Mouse (Mus musculus) induced T-regulatory cell, adult 2 months (primary cell): ENCODE measurements around the gene Rab8b.
"Not testable (repeated sequence)": the region's sequence is repeated elsewhere in the genome, so short reads cannot be mapped to it uniquely, and the experiment has no call there.

ENCODE experiments used
- DNase-seq: peaks from one replicate; pipeline ENCODE4 v3.0.0-alpha.2; 2012; ENCODE audit warnings: low read depth

The Rab8b gene

GRCm38 (mm10) chr9:66887301-66887902 lies 32.1 kb downstream of the Rab8b start:
- peak; percentile 43 for DNase-seq

DNA sequence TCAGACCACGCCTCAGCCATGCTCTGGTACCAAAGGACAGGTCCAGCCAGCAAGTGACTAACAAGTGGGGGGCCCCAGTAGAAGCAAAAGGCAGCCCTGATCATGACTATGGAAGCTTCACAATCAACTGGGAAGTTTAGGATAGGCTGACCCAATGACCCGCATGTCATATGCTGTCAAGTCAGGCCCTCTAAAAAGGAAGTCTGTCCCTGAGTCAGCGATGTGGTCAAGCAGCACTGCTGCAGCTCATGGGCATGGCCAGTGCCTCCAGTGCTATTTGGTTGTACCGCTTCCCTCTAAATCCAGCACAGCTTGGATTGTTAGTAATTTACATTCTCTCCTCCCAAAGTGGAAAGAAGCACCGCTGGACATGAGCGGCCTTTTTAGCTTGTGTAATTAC lies 32.7 kb downstream of the Rab8b start:
- DNase-seq, result peak; percentile 26

GRCm38 (mm10) chr9:66886366-66886765 lies 33.1 kb downstream of the Rab8b start:
- peak; percentile 32 for DNase-seq

GRCm38 (mm10) chr9:66884609-66885008 lies 34.9 kb downstream of the Rab8b start:
- DNase-seq, result peak; percentile 55

DNA sequence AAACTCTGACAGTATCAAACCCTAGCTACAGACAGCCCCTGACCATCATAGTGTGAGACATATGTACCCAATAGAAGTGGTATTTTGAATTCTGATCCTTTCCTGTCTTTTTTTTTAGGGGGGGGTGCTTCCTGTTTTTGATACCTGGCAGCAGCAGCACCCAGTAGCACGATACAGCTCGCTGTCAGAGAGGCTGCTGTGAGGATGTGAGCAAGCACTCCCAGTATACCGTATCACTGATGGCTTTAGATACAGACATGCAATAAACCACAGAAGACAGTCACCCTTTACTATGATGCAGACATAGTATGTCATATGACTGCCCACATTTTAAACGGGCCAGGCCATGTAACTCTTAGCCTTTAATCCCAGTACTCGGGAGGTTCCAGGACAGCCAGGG lies 36.0 kb downstream of the Rab8b start:
- DNase-seq, result peak; percentile 87

- DNase-seq, result peak; percentile 89
Measured at GRCm38 (mm10) chr9:66882406-66882821, 37.1 kb downstream of the Rab8b start.

DNA sequence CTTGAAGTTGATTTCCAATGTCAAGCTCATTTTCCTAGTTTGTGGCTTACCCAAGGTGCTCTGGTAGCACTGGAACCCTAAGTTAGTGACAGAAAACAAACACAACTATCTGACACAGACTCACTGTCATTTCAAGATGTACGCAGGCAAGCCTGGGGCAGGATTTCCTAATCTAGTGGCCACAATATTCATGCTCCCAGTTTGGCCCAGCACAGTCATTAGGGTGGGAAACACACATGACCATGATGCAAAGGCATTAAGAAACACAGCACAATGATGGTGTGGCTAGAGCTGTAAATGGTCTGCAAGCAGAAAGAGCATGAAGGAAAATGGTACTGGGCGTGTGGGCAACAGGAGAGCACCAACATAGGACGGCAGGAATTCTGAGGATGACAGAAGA lies 37.6 kb downstream of the Rab8b start:
- no peak for DNase-seq

GRCm38 (mm10) chr9:66880752-66881151 lies 38.7 kb downstream of the Rab8b start:
- no peak for DNase-seq

DNA sequence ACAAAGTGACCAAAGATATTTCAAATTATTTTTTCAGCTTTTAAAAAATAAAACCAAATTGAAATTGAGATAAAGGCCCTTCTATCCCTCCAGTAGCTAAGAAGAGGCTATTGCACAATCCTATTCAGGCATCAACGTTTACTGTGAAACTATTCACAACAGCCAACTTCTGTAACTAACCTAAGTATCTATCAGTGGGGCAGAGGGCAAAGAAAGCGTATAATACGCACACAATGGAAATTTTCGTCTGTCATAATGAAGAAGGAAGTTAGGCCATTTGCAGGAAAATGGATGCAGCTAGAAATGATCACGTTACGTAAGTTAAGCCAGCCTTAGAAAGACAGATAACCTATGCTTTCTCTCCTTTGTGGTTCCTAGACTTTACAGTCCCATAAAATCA lies 40.0 kb downstream of the Rab8b start:
- DNase-seq, result no peak

- no peak for DNase-seq
Measured at GRCm38 (mm10) chr9:66878899-66879298, 40.6 kb downstream of the Rab8b start.

- no peak for DNase-seq
Measured at GRCm38 (mm10) chr9:66876577-66876976, 42.9 kb downstream of the Rab8b start.

DNA sequence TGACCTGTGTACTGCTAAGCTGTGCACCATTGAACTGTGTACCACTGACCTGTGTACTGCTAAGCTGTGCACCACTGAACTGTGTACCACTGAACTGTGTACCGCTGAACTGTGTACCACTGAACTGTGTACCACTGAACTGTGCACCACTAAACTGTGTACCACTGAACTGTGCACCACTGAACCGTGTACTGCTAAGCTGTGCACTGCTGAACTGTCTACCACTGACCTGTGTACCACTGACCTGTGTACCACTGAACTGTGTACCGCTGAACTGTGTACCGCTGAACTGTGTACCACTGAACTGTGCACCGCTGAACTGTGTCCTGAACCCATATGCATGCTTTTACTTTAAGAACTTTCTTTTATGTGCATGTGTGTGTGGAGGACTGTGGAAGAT lies 45.2 kb downstream of the Rab8b start:
- no peak for DNase-seq

GRCm38 (mm10) chr9:66873531-66873930 lies 46.0 kb downstream of the Rab8b start:
- DNase-seq, result peak; percentile 76

DNA sequence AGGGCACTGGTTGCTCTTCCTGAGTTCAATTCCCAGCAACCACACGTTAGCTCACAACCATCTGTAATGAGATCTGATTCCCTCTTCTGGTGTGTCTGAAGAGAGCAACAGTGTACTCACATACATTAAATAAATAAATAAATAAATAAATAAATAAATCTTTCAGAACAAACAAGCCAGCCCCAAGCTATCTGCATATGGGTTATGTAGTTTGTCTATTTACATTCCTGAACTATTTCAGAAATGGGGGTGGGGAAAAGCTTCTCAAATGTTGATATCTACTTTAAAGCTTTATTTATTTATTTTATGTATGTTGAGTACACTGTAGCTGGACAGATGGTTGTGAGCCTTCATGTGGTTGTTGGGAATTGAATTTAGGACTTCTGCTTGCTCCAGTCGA lies 46.5 kb downstream of the Rab8b start:
- not testable (repeated sequence) for DNase-seq

DNA sequence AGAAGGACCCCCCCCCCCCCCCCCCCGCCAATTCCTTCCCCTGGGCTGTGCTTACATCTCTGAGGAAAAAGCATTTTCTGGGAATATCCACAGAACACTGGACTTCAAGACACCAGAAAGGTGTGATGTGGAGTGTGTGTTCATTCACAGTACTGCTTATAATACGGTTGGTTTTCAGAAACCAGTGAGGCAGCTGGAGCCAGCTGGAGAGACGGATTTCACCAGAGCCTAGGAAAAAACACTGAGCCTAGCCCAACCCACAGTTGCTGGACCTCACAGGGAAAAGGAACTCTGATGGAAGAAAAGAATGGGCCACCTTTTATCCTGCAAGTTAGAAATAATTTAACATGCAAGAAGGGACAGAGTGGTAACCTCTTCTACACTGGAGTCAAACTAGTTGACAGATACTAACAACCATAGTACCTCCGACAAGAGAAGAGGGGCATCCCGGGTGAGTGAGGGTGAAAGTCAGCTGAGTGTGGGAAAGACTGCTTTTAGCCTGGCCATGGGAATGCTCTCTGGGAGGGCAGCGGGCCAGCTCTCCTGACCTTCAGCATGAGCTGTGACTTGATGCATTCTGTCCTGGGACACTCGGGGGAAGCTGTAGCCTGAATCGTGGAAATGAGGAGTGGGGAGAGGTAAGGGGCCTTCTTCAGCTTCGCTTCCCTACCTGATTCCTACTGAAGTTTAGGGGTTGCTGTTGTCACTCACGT lies 47.3 kb downstream of the Rab8b start:
- no peak for DNase-seq

- no peak for DNase-seq
Measured at GRCm38 (mm10) chr9:66864708-66865107, 54.8 kb downstream of the Rab8b start.

GRCm38 (mm10) chr9:66863456-66863855 lies 56.0 kb downstream of the Rab8b start:
- no peak for DNase-seq

DNA sequence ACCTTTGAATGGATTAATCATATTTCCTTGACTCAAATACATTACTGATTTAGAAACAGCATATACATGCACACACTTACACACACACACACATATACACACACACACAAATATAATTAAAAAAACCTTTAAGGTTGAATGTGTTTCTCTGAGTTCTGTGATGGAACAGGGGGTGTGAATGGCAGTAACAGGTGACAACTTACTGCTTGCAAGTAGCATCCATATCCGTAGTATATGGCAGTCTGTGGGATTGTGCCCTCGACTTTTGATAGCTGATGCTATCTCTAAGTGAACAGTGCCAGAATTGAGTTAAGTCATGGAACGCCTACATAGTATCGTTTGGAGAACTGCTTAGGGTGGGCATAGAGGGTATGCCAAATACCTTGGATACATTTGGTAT lies 57.3 kb downstream of the Rab8b start:
- no peak for DNase-seq

DNA sequence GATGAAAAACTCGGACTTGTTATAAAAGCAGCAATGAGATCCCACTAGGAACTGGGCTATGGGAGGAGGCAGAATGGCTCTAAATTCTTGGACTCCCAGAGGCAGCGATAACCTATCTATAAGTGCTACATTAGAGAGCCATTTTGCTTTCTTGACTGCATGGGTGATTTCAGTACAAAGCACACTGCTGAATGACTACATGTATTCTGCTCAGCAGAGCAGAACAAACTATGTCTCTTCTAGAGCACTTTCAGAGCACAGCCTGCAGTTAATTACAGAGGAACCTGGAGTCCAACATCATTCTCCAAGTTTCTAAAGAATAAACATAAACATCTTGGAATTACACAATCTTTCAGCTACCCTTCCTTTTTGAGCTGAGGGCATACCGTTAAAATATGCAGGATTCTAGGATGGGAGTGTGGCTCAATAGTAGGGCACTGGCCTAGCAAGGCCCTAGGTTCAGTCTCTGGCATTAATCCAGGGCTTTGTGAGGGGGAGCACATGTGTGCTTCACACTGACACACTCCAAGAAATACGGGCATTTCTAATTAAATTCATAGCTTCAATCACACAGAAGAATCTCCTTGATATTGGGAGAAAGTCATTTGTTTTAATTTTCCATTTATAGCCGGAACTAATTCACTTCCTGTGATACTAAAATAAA lies 58.3 kb downstream of the Rab8b start:
- DNase-seq, result no peak

GRCm38 (mm10) chr9:66859523-66859922 lies 60.0 kb downstream of the Rab8b start:
- DNase-seq, result no peak

DNA sequence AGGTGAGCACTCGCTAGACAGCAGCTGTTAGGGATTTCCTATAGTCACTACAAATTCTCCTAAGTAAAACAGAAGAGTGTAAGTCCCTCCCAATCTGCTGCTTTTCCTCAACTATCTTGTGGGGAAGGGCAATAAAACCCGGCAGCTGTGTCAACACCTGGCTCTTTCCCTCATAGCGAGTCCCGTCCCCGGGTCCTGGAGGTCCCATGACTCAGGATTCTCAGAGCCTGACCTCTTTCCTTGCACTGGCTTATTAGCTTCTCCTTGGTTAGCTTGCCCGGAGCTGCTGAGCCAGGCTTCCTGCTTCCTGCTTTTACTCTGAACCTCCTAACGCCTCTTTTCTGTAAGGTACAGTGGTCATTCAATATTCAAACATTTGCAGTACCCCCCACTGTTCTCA lies 63.6 kb downstream of the Rab8b start:
- DNase-seq, result no peak

DNA sequence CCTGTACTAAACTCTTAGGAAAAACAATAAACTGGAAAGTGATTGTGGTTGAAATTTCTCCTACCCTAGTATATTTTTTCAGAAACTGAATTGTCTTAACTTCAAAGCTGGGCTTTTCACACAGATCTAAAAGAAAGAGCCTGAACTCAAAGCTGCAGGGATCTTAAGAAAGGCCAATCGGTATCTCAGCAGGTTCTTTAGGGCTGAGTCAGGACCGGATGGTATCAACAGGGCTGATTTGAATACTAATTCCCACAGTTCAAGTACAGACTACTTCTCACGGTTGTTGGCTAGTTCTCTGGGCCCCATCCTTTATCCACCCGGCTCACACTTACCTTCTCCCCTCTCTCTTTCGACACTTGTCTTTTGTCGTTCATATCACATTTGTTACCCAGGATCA lies 66.9 kb downstream of the Rab8b start:
- DNase-seq, result no peak

- no peak for DNase-seq
Measured at GRCm38 (mm10) chr9:66850966-66851365, 68.5 kb downstream of the Rab8b start.
